Mouse (Mus musculus): ENCODE measurements around the gene Marveld3. TPM values are rescaled to one million over a fixed set of nuclear protein-coding genes. Genes with fewer than 3 reads are reported as not detected.

Gene Marveld3
- polyA plus RNA-seq, 1 experiment from 2014 or later: 2.1 TPM

GRCm38 (mm10) chr8:109902379-109902778, 59.6 kb downstream of the Marveld3 start:
- H3K4me2 ChIP-seq (replicated peaks; ENCODE audit: low read depth, low read length): no peak overlapping the region
- H3K9me3 ChIP-seq (ENCODE audit: control insufficient read depth, low read length): no peaks in the 10 kb centered on the region
- no peaks in the 10 kb centered on the region for H3K27me3 ChIP-seq (ENCODE audit: control insufficient read depth, insufficient read depth, low read length)
- H3K27ac ChIP-seq (ENCODE audit: low read depth, low read length): no peak overlapping the region
- H3K4me3 ChIP-seq (ENCODE audit: low read length): no peak overlapping the region
- H3K36me3 ChIP-seq (ENCODE audit: control insufficient read depth, insufficient read depth, low read length): peaks cover 7% of the 10 kb centered on the region; the same call in 1 of the 2 replicates
- ATAC-seq (ENCODE audit: low FRiP score, low TSS enrichment): no peak
- H3K9ac ChIP-seq (ENCODE audit: low read depth, low read length): no peak overlapping the region
- no peaks in the 10 kb centered on the region for H3K4me1 ChIP-seq (ENCODE audit: control insufficient read depth, insufficient read depth, low read length)

Other genes with a start within 250 kb of the Marveld3 start
- 5.4 and 5.6 TPM in 2 replicates for gene Atxn1l, start 224.5 kb downstream of the Marveld3 start, polyA plus RNA-seq (2014; fragmentation: Nextera tagmentation; extraction: Ambion mirVana)
- gene Ap1g1, start 183.6 kb downstream of the Marveld3 start, polyA plus RNA-seq (2014; fragmentation: Nextera tagmentation; extraction: Ambion mirVana): 25.3 and 38.8 TPM in 2 replicates
- 4.3 and 5.6 TPM in 2 replicates for gene Phlpp2, start 93.7 kb downstream of the Marveld3 start, polyA plus RNA-seq (2014; fragmentation: Nextera tagmentation; extraction: Ambion mirVana)
- not detected in 2 replicates for gene Tat, start 28.2 kb upstream of the Marveld3 start, polyA plus RNA-seq (2014; fragmentation: Nextera tagmentation; extraction: Ambion mirVana)
- not detected in 2 replicates for gene Chst4, start 77.5 kb upstream of the Marveld3 start, polyA plus RNA-seq (2014; fragmentation: Nextera tagmentation; extraction: Ambion mirVana)
- gene Zfp612, start 117.5 kb upstream of the Marveld3 start, polyA plus RNA-seq (2014; fragmentation: Nextera tagmentation; extraction: Ambion mirVana): 6.9 and 7.6 TPM in 2 replicates
- not detected in 2 replicates for gene Gm21964, start 139.0 kb upstream of the Marveld3 start, polyA plus RNA-seq (2014; fragmentation: Nextera tagmentation; extraction: Ambion mirVana)
- gene Gm17720, start 140.6 kb upstream of the Marveld3 start, polyA plus RNA-seq (2014; fragmentation: Nextera tagmentation; extraction: Ambion mirVana): not detected in 2 replicates
- gene Calb2, start 206.0 kb upstream of the Marveld3 start, polyA plus RNA-seq (2014; fragmentation: Nextera tagmentation; extraction: Ambion mirVana): 0.13 TPM in 1 of 2 replicates, not detected in the other

All from kidney, embryonic 14.5 days (tissue).